Mouse (Mus musculus) urinary bladder, postnatal 14 days (tissue): ENCODE results near the gene Slc22a12.

Source experiments
- DNase-seq: peaks from one replicate; pipeline ENCODE4 v3.0.0; 2021; ENCODE audit warnings: low spot score

The Slc22a12 gene

GRCm38 (mm10) chr19:6515448-6515847 is 27.4 kb downstream of the Slc22a12 start:
- DNase-seq = no peak

DNA sequence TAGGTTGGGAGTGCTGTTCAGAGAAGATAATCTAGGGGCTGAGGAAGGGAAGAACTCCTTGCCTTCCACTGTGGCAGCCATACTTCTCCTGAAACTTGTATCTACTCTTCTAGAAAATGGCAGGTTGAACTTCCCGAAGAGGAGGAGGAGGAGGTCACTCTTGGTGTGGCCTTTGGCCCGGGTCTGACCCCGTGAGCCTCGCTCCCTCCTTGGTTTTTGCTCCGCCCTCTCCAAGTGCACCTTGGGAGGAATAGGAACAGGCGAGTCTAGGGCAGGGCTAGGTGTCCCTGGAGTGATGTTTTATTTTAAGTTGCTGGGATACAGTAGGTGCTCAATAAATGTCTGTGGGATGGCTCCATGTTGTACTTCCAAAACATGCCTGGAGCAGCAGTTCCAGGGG is 27.9 kb downstream of the Slc22a12 start:
- no peak for DNase-seq

DNA sequence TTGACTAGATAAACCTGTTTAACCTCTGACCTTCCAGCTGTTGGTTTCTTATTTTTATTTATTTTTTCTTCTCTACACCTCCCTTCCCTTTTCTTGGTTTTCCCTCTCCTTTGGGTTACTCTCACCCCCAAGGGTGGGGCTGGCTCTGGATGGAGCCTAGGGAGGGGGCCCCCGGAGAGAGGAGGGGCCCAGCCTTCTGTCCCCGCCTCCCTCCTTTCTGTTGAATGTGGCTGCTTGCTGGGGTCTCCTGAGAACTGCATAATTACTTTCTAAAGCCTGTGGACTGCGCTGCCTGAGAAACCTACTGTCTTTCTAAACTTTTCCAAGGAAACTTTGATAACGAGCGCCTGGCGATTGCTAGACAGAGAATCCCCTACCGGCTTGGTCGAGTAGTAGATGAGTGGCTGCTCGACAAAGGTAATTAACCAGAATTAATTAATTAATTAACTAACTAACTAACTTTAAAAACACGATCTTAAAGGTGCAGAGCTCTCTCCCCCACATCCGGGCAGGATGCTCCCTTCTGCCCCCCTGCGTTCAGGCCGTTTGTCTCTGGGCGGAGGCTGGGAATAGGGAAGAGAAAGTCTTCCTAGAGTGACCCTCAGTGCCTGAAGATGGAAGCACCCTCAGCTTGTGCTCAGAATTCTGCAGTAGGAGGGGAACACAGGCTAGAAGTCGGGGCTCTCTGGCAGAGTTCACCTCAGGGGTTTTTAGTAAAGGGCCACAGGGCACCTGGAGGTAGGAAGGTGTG is 29.3 kb downstream of the Slc22a12 start:
- DNase-seq = no peak

- no peak for DNase-seq
Observed at GRCm38 (mm10) chr19:6510546-6510945, 32.3 kb downstream of the Slc22a12 start.

DNA sequence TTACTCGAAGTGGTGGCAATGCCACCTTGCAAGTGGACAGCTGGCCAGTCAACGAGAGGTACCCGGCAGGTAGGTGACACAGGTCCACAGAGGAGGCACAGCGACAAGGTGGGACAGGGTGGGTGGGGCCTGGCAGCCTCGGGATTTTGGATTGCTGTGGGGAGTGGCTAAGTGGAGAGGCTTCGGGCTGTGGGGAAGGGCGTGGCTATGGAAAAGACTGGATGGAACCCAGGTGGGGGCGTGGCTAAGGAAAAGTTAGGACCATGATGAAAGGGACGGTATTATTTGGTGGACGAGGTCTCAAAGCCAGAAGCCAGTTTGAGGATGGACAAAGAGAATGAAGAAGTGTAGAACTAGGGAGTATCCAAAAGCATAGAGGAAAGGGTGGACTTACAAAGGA is 33.0 kb downstream of the Slc22a12 start:
- no peak for DNase-seq

DNA sequence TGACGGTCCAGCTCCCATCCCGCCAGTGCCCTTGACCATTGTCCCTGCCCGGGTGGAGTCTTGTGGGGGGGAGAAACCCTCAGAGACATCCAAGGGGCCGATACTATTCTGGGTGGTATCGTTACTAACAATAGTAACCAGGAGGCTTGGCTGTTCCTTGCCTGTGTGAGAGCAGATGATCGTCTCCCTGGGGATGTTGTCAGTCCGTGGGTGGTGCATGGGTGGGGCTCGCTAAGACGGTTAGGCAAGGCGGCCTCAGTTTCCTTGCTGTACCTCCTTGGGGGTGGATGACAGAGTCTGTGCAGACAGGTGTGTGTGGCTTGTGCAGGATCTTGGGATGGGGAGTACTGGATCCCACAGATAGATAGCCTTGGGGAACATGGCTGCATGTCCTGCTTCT is 35.4 kb downstream of the Slc22a12 start:
- no peak for DNase-seq

GRCm38 (mm10) chr19:6504656-6505045 is 38.2 kb downstream of the Slc22a12 start:
- DNase-seq = no peak

DNA sequence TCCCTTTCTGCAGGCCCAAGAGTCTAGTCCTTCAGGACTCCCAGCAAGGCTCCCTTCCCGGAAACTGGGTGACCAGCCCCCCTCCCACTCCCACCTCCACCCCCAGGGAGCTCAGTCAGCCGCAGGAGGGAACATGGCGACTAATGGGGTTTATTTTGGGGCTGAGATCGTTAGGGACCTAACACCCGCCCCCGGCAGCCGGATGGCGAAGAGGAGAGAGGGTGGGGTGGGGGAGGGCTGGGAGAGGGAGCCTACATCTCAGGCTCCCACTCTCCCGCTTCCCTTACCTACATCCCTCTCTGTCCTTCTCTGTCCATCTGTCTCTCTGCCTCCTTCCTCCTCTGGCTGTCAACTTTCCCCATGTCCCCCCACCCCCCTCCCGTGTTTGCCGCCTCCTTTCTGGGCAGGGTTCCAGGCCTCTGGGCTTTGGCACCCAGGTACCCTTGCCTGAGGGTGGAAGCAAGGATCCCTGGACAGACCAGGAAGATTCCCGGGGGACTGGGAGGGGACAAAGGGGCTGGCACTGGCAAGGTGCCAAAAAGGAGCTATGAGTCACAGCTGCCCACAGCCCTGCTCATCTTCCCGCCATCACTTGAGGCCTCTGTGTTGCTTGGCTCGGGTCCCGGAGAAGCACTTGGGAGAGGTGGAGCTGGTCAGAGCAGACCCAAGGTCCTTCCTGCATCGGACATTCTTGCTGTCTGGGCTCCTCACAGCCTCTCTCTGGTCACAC is 38.7 kb downstream of the Slc22a12 start:
- peak; percentile 46 for DNase-seq

GRCm38 (mm10) chr19:6502543-6503319 is 40.1 kb downstream of the Slc22a12 start:
- peak; percentile 75 for DNase-seq

GRCm38 (mm10) chr19:6502035-6502541 is 40.7 kb downstream of the Slc22a12 start:
- DNase-seq = peak; percentile 25

DNA sequence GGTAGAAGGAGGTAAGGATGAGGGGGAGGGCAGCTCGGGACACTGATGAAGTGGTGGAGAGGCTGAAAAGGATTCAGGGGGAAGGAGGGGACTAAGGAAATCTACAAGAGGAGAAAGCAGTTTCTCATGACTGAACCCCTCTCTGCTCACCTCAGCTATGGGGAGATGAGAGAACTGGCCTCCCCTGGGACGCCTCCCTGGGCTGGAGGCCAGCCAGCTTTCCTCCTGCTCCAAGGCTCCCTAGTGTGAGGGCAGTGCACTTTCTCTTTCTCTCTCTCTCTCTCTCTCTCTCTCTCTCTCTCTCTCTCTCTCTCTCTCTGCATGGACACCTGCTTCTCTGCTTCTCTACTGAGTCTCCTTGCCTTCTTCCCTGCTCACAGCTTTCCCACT is 42.2 kb downstream of the Slc22a12 start:
- DNase-seq = no peak

DNA sequence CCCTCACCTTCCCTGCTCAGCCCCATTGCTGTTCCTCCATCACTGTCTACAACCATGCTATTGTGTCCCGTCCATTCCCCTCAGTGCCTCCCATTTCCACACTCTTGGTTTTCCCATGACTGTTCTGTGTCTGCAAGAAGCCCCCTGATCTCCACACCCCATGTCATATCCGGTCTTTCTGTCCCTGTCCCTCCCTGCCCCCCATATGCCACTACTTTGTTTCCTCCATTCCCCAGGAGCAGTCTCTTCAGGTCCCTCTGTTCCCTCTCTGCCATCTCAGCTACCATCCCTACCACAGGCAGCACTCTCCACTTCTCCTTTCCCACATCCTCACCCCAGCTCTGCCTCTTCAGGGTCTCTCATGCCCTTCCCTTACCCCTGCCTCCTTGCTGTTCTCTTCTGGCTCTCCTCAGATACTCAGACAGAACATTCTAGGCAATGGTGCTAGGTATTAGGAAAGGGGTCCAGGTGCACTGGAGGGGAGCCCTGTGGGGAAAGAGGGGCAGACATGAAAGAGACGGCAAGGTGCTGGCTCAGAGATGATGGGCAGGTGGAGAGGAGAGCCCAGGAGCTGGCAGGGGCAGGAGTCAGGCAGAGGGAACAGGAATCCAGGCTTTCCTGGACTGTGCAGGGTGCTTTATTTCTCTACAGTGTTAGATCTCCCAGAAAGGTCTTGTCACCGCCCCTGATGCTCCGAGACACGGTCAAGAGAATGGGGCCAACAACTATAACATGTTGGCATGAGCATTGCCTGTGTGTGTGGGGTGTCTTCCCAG is 42.8 kb downstream of the Slc22a12 start:
- no peak for DNase-seq

- DNase-seq = no peak
Observed at GRCm38 (mm10) chr19:6498350-6499131, 44.3 kb downstream of the Slc22a12 start.

- no peak for DNase-seq
Observed at GRCm38 (mm10) chr19:6497803-6498202, 45.0 kb downstream of the Slc22a12 start.

- no peak for DNase-seq
Observed at GRCm38 (mm10) chr19:6497150-6497801, 45.6 kb downstream of the Slc22a12 start.

- DNase-seq = no peak
Observed at GRCm38 (mm10) chr19:6496462-6497149, 46.2 kb downstream of the Slc22a12 start.

DNA sequence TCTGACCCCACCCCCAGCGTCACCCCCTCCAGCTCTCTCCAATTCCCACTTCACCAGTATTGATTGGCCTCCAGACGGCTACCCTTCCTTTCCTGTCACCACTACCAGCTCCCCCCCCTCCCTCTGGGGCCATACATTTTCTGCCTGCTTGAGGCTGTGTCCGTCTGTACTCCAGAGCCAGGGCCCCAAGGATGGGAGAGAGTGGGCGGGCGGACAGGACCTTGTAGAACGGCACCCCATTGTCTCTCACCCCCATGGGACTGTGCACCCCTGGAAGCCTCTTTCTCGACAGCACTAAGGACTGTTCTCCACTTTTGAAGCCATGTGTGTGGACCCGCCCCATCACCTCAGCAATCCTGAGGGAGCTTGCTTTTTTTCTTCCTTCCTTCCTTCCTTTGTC is 47.1 kb downstream of the Slc22a12 start:
- DNase-seq = no peak

DNA sequence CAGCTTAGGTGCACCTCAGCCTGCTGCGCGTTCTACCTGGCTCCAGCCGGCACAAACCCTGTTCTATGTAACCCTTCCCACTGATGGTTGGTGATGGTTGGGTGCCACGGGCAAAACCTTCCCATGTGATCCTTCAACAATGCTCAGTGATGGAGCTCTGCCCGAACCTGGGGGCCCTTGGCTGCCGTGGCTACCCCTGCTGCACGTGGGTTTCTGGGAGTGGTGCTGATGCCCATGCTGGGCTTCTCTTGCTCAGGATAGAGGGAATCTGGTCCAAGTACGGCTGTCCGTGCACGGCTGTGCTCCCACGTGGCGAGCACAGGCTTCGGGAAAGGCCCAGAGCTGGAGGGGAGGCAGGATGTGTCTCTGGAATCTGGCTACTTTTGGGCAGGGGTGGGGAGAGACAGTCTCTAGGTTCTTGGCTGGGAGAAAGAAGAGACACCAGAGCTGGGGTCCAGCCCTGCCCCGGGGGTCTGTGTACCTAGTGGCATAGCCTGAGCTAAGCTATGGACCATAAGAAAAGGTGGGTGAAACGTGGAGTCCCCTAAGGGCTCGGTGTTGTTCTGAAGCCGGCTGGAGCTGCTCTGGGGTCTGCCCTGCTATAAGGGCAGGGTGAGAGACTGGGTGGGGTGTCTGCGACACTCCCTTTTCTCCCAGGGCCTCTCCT is 48.2 kb downstream of the Slc22a12 start:
- DNase-seq = no peak

GRCm38 (mm10) chr19:6494032-6494431 is 48.8 kb downstream of the Slc22a12 start:
- DNase-seq = no peak
